In the genomic region with DNA sequence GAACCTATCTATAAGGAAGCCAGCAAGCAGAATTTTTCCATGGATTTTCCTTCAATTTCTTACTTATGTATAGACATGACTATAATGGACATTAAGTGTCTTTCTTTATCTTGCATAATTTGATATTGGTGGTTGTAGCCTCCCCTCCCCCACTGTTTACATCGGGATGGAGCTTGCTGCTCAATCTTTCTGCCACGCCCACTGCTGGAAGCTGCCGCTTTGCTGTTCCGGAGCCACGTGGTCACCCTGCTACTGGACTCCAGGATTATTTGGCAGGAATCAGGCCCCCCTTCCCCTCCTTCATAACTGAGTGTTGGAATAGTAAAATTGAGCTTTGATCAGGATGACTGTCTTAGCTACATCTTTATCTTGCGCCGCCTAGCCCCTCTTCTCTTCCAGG, we compare ENCODE assay signal across 10 mouse cellular contexts. TPM values are rescaled to one million over a fixed set of nuclear protein-coding genes. Genes with fewer than 3 reads are reported as not detected.
A peak's percentile ranks its signal among the peaks of the same experiment; 100 is the strongest.
DNase-seq lines count a peak whose midpoint lies in the region; ATAC-seq lines count a peak whose summit lies in the region.
"Had no signal": no experiment of that assay in that cellular context is flagged by ENCODE, and none has a peak within 500 bp of the region (broad histone marks: within the 10 kb centered on the region; RNA-seq: fewer than 3 reads in every experiment).

No protein-coding gene starts in this region.

- peak; percentile 37 to 46 for DNase-seq in cerebellum, postnatal 10 days
- peak; percentile 2 for DNase-seq in midbrain, embryonic 14.5 days
- peak; percentile 18 to 40 for DNase-seq in kidney, postnatal 4 days
- no peak for DNase-seq in thymus, postnatal 25 days
- DNase-seq in thymus, adult 18-20 months, result no peak
- DNase-seq in layer of hippocampus, adult 9-10 months (ENCODE audit: low spot score), result no peak

- no peak overlapping the region for H3K4me3 ChIP-seq in midbrain, embryonic 14.5 days (replicated peaks; ENCODE audit: low read depth, low read length)
- H3K4me3 ChIP-seq in midbrain, embryonic 16.5 days (ENCODE audit: low read depth, low read length), result no peak overlapping the region
- H3K4me3 ChIP-seq: forebrain, embryonic 12.5 days; hindbrain, embryonic 13.5 days had no signal

- H3K36me3 ChIP-seq in midbrain, embryonic 14.5 days (ENCODE audit: control insufficient read depth, insufficient read depth, low read length), result no peaks in the 10 kb centered on the region
- no peaks in the 10 kb centered on the region for H3K36me3 ChIP-seq in midbrain, embryonic 16.5 days (ENCODE audit: control insufficient read depth, insufficient read depth, low read length)
- H3K36me3 ChIP-seq: forebrain, embryonic 12.5 days; hindbrain, embryonic 13.5 days had no signal

- no peak for ATAC-seq in cerebellum, adult (ENCODE audit: insufficient number of reproducible peaks, low FRiP score, low TSS enrichment)
- ATAC-seq in midbrain, embryonic 14.5 days (ENCODE audit: low FRiP score, low TSS enrichment), result no peak
- no peak for ATAC-seq in midbrain, embryonic 16.5 days

- no peak overlapping the region for H3K9ac ChIP-seq in midbrain, embryonic 14.5 days (replicated peaks; ENCODE audit: low read length)
- no peak overlapping the region for H3K9ac ChIP-seq in midbrain, embryonic 16.5 days (ENCODE audit: low read depth, low read length)
- H3K9ac ChIP-seq: forebrain, embryonic 12.5 days; hindbrain, embryonic 13.5 days had no signal

- H3K27ac ChIP-seq in midbrain, embryonic 14.5 days (replicated peaks; ENCODE audit: low read depth, low read length), result no peak overlapping the region
- H3K27ac ChIP-seq in midbrain, embryonic 16.5 days (ENCODE audit: low read length), result no peak overlapping the region
- H3K27ac ChIP-seq: forebrain, embryonic 12.5 days; hindbrain, embryonic 13.5 days had no signal

- H3K4me2 ChIP-seq in midbrain, embryonic 14.5 days (ENCODE audit: low read length), result no peak overlapping the region
- no peak overlapping the region for H3K4me2 ChIP-seq in midbrain, embryonic 16.5 days (ENCODE audit: low read length)
- H3K4me2 ChIP-seq: forebrain, embryonic 12.5 days; hindbrain, embryonic 13.5 days had no signal

- no peaks in the 10 kb centered on the region for H3K9me3 ChIP-seq in midbrain, embryonic 14.5 days (ENCODE audit: control insufficient read depth, low read length)
- no peaks in the 10 kb centered on the region for H3K9me3 ChIP-seq in midbrain, embryonic 16.5 days (replicated peaks; ENCODE audit: control insufficient read depth, low read length, poor library complexity, severe bottlenecking)
- H3K9me3 ChIP-seq: forebrain, embryonic 12.5 days; hindbrain, embryonic 13.5 days had no signal

- no peaks in the 10 kb centered on the region for H3K4me1 ChIP-seq in midbrain, embryonic 14.5 days (ENCODE audit: control insufficient read depth, insufficient read depth, low read length)
- no peaks in the 10 kb centered on the region for H3K4me1 ChIP-seq in midbrain, embryonic 16.5 days (ENCODE audit: control insufficient read depth, insufficient read depth, low read length)
- H3K4me1 ChIP-seq: hindbrain, embryonic 13.5 days had no signal

- 45% methylated on average over 7 of the region's 7 CpGs for WGBS in midbrain, embryonic 14.5 days
- WGBS in midbrain, embryonic 16.5 days, result 37% methylated on average over 7 of the region's 7 CpGs

- no peaks in the 10 kb centered on the region for H3K27me3 ChIP-seq in midbrain, embryonic 14.5 days (ENCODE audit: control insufficient read depth, insufficient read depth, low read length)
- no peaks in the 10 kb centered on the region for H3K27me3 ChIP-seq in midbrain, embryonic 16.5 days (ENCODE audit: control insufficient read depth, insufficient read depth, low read depth, low read length)
- H3K27me3 ChIP-seq: forebrain, embryonic 12.5 days; hindbrain, embryonic 13.5 days had no signal

RNA-seq across cellular contexts. Expression of gene Rabgap1l, which starts 46.2 kb away (rescaled TPM):
- 39.1 and 44.8 TPM in 2 replicates for polyA plus RNA-seq in midbrain, embryonic 14.5 days (2014; fragmentation: Nextera tagmentation; extraction: Ambion mirVana)
- polyA plus RNA-seq in midbrain, embryonic 16.5 days (2015; fragmentation: Nextera tagmentation; extraction: Ambion mirVana), result 39.3 and 41.8 TPM in 2 replicates

Comparison
In these comparisons a context has a peak if more than half of its experiments do, and no peak if none do; other contexts are left out.
1. DNase-seq: peak in cerebellum, postnatal 10 days (2 of 2), midbrain, embryonic 14.5 days (single experiment) and kidney, postnatal 4 days (2 of 2); none in thymus, postnatal 25 days (single experiment), thymus, adult 18-20 months (0 of 2) and layer of hippocampus, adult 9-10 months (single experiment).